ENCODE assay signal across 8 mouse cellular contexts in genomic region chr12:25475180-25475758, GRCm38 (mm10).
DNase-seq lines count a peak whose midpoint lies in the region; ATAC-seq and TF ChIP-seq lines count a peak whose summit lies in the region.

No protein-coding gene starts in this region.

- H3K36me3 ChIP-seq in embryonic facial prominence, embryonic 15.5 days = no peaks in the 10 kb centered on the region
- no peaks in the 10 kb centered on the region for H3K36me3 ChIP-seq in myocyte (ENCODE audit: control insufficient read depth, insufficient read depth)
- H3K36me3 ChIP-seq in heart, adult 2 months (ENCODE audit: control insufficient read depth, insufficient read depth, low read length) = no peaks in the 10 kb centered on the region

- H3K27me3 ChIP-seq in embryonic facial prominence, embryonic 15.5 days = no peaks in the 10 kb centered on the region
- no peaks in the 10 kb centered on the region for H3K27me3 ChIP-seq in myocyte (ENCODE audit: control insufficient read depth, insufficient read depth, insufficient read length)
- H3K27me3 ChIP-seq in heart, adult 2 months (ENCODE audit: control insufficient read depth, insufficient read depth, low read length) = peaks cover 1% of the 10 kb centered on the region; the same call in 1 of the 2 replicates

- intact Hi-C loops in heart, adult 2 months (cut with DNase I) = no loop called here

- TF ChIP-seq POLR2A in myocyte (IDR thresholded peaks at IDR 0.05; ENCODE audit: insufficient read length, low read depth) = no peak
- no peak for TF ChIP-seq POLR2A in heart, adult 2 months (IDR thresholded peaks at IDR 0.05; ENCODE audit: insufficient read depth, low read depth, low read length)

- DNase-seq in ES-CJ7 (ENCODE audit: low read depth, low spot score) = peak; percentile 14
- peak; percentile 12 for DNase-seq in kidney, adult 18-20 months
- DNase-seq in frontal cortex, adult 2 months (ENCODE audit: extremely low spot score in 1 of 2, low spot score in 1 of 2) = no peak
- no peak for DNase-seq in heart, adult 2 months
- DNase-seq in cerebellum, adult 11-12 months = no peak

- WGBS in embryonic facial prominence, embryonic 15.5 days = 22% methylated on average over 10 of the region's 10 CpGs
- 60% methylated on average over 10 of the region's 10 CpGs for WGBS in heart, adult 2 months

- no peaks in the 10 kb centered on the region for H3K79me2 ChIP-seq in myocyte (ENCODE audit: control insufficient read depth, insufficient read depth)
- no peaks in the 10 kb centered on the region for H3K79me2 ChIP-seq in heart, adult 2 months (replicated peaks; ENCODE audit: control insufficient read depth, insufficient read depth, low read length)

- H3K4me2 ChIP-seq in embryonic facial prominence, embryonic 15.5 days (replicated peaks) = peak overlapping the region; percentile 12; the same call in 1 of the 2 replicates
- no peak overlapping the region for H3K4me2 ChIP-seq in myocyte (ENCODE audit: low read depth)

- peaks cover 9% of the 10 kb centered on the region for H3K4me1 ChIP-seq in embryonic facial prominence, embryonic 15.5 days
- H3K4me1 ChIP-seq in heart, adult 2 months (ENCODE audit: control insufficient read depth, insufficient read depth, low read length) = no peaks in the 10 kb centered on the region

- no peak overlapping the region for H3ac ChIP-seq in myocyte (ENCODE audit: control insufficient read depth, insufficient read length)

- no peak overlapping the region for H3K4me3 ChIP-seq in embryonic facial prominence, embryonic 15.5 days (replicated peaks)
- no peak overlapping the region for H3K4me3 ChIP-seq in myocyte
- H3K4me3 ChIP-seq in heart, adult 2 months = no peak overlapping the region

- H3K27ac ChIP-seq in embryonic facial prominence, embryonic 15.5 days (replicated peaks) = no peak overlapping the region
- H3K27ac ChIP-seq in heart, adult 2 months = no peak overlapping the region

- no peak for TF ChIP-seq EP300 in heart, adult 2 months (IDR thresholded peaks at IDR 0.05; ENCODE audit: insufficient read depth, low read depth, low read length)

- no peak for TF ChIP-seq CTCF in heart, adult 2 months (IDR thresholded peaks at IDR 0.05)

- no peak overlapping the region for H3K9ac ChIP-seq in embryonic facial prominence, embryonic 15.5 days
- no peak overlapping the region for H3K9ac ChIP-seq in heart, adult 2 months (ENCODE audit: low read depth, low read length)

- peak; percentile 89 for ATAC-seq in embryonic facial prominence, embryonic 15.5 days (ENCODE audit: insufficient number of reproducible peaks, low FRiP score, low TSS enrichment, low read depth)
- ATAC-seq in inflammation-experienced regulatory T-cells, adult 6 months = no peak

- H3K9me3 ChIP-seq in embryonic facial prominence, embryonic 15.5 days (replicated peaks) = no peaks in the 10 kb centered on the region

TF ChIP-seq in myocyte, 11 proteins besides CTCF, POLR2A, EP300 and RAD21:
- TF ChIP-seq POLR2AphosphoS2 (IDR thresholded peaks at IDR 0.05; ENCODE audit: insufficient read length, low read depth) (no peak), TCF3 (IDR thresholded peaks at IDR 0.05; ENCODE audit: insufficient read length, low read depth) (peak; percentile 83), SRF (IDR thresholded peaks at IDR 0.05; ENCODE audit: control insufficient read depth, insufficient read length, low read depth) (no peak), MYOG (IDR thresholded peaks at IDR 0.05; ENCODE audit: control insufficient read depth in 1 of 3, insufficient read depth in 1 of 3, insufficient read length in 2 of 3, low read depth in 2 of 3) (peak; percentile 11 to 97 (median 96)), MYOD1 (IDR thresholded peaks at IDR 0.05; ENCODE audit: control insufficient read depth in 1 of 3, insufficient read length in 2 of 3, low read depth in 2 of 3) (peak in 2 of 3 experiments; percentile 93 to 99)
TF ChIP-seq in myocyte: peak in this region for 3.

Comparison
In these comparisons a context has a peak if more than half of its experiments do, and no peak if none do; other contexts are left out.
1. DNase-seq: peak in ES-CJ7 (single experiment) and kidney, adult 18-20 months (single experiment); none in frontal cortex, adult 2 months (0 of 2), heart, adult 2 months (0 of 2) and cerebellum, adult 11-12 months (single experiment).